Mouse (Mus musculus) stomach, embryonic 16.5 days (tissue): ENCODE results near the gene Pitpnm3. TPM values are rescaled to one million over a fixed set of nuclear protein-coding genes. Genes with fewer than 3 reads are reported as not detected.

Experiments used
- ATAC-seq: fragments of 200-750 bp; cut with Nextera tagmentation; 2 replicates; pipeline ENCODE4 v1.8.0; 2017; ENCODE audit warnings: moderate number of reproducible peaks, moderate TSS enrichment; ENCODE audit not compliant: insufficient read depth, low FRiP score
- H3K27ac ChIP-seq: fragments of 300-500 bp; sonication (generic); 2 replicates; pipeline ENCODE4 v1.5.1; 2014; ENCODE audit warnings: low read length
- H3K27me3 ChIP-seq: fragments of 300-500 bp; sonication (generic); 2 replicates; pipeline ENCODE4 v1.6.1; 2014; ENCODE audit warnings: low read length, control low read depth, mixed read lengths; ENCODE audit not compliant: control insufficient read depth, insufficient read depth
- H3K36me3 ChIP-seq: fragments of 300-500 bp; sonication (generic); 2 replicates; pipeline ENCODE4 v1.6.1; 2014; ENCODE audit warnings: low read length; ENCODE audit not compliant: control insufficient read depth, insufficient read depth
- H3K4me1 ChIP-seq: fragments of 300-500 bp; sonication (generic); 2 replicates; pipeline ENCODE4 v1.6.1; 2014; ENCODE audit warnings: low read length, control low read depth, mixed read lengths; ENCODE audit not compliant: control insufficient read depth, insufficient read depth
- H3K4me2 ChIP-seq: fragments of 300-500 bp; sonication (generic); 2 replicates; pipeline ENCODE4 v1.6.1; 2014; ENCODE audit warnings: low read depth, low read length, mixed read lengths
- H3K4me3 ChIP-seq: fragments of 300-500 bp; sonication (generic); replicated peaks from 2 replicates; pipeline ENCODE4 v1.5.1; 2014; ENCODE audit warnings: mild to moderate bottlenecking, low read length
- H3K9ac ChIP-seq: fragments of 300-500 bp; sonication (generic); 2 replicates; pipeline ENCODE4 v1.6.1; 2014; ENCODE audit warnings: low read length
- H3K9me3 ChIP-seq: fragments of 300-500 bp; sonication (generic); replicated peaks from 2 replicates; pipeline ENCODE4 v1.6.1; 2016; ENCODE audit warnings: low read length, control low read depth; ENCODE audit not compliant: control insufficient read depth
- WGBS: fragments of 180-500 bp; shearing (Covaris S2); extraction: QIAGEN DNeasy Blood & Tissue Kit; methylation state at CpG from one replicate; pipeline ENCODE4 v1.1.7; 2014; 5-methylcytosine and 5-hydroxymethylcytosine counted together
- polyA plus RNA-seq: library from polyadenylated mRNA; unstranded; fragments of >200 nt; fragmentation: Nextera tagmentation; extraction: Ambion mirVana; gene quantifications from 2 replicates; pipeline ENCODE4 v1.2.1, GENCODE M21; 2015

Gene Pitpnm3
- polyA plus RNA-seq, 1 experiment from 2014 or later, result 0.63 TPM

DNA sequence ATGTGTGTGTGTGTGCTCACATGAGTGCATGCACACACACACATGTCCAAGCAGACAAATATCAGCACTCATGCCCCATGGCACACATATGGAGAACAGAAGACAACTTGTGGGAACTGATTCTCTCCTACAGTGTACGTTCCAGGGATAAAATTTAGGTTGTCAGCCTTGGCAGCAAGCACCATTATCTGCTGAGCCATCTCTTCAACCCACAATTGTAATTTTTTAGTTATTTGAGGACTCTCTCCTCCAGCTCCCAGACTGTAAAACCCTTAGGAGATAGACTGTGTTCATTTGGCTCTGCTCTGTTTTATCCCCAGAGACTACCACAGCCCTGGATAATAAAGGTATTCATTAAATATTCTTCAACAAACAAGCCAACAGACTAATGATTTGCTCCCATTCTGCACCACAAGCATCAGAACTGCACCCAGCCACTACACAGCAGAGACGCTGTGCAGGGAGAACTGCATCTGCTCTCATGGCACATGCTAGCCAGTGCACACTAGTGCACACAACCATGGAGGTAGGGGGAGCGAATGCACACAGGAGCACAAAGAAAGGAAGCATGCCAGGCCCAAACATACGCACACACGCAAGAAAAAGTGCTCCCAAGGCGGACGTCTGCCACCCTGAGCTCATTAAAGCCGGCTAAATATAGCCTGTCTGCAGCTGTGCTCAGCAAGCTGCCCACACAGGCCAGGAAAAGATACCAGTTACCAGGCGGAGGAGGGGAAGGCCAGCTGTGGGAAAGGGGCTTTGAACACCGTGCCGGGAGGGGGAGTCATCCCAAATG, 49.1 kb downstream of the Pitpnm3 start:
- Histone ChIP-seq H3K4me2 (no peak overlapping the region), H3K27me3 (no peaks in the 10 kb centered on the region), H3K27ac (0 out of 2 replicates have a peak overlapping the region, but pooled peaks have one; percentile 2), H3K4me3 (no peak overlapping the region), H3K4me1 (no peaks in the 10 kb centered on the region), H3K9ac (no peak overlapping the region), H3K9me3 (no peaks in the 10 kb centered on the region), H3K36me3 (no peaks in the 10 kb centered on the region)
- WGBS, result 49% methylated on average over 11 of the region's 11 CpGs
- no peak for ATAC-seq

GRCm38 (mm10) chr11:72084337-72084736, 51.2 kb downstream of the Pitpnm3 start:
- Histone ChIP-seq H3K9me3 (no peaks in the 10 kb centered on the region), H3K4me2 (no peak overlapping the region), H3K9ac (no peak overlapping the region), H3K36me3 (no peaks in the 10 kb centered on the region), H3K27ac (no peak overlapping the region), H3K4me1 (no peaks in the 10 kb centered on the region), H3K27me3 (no peaks in the 10 kb centered on the region), H3K4me3 (no peak overlapping the region)
- ATAC-seq, result no peak
- WGBS, result 94% methylated on average over 15 of the region's 15 CpGs

- Histone ChIP-seq H3K9me3 (no peaks in the 10 kb centered on the region), H3K36me3 (no peaks in the 10 kb centered on the region), H3K27me3 (no peaks in the 10 kb centered on the region), H3K4me1 (no peaks in the 10 kb centered on the region), H3K9ac (no peak overlapping the region), H3K4me3 (no peak overlapping the region), H3K27ac (no peak overlapping the region), H3K4me2 (no peak overlapping the region)
- no peak for ATAC-seq
- WGBS, result 86% methylated on average over 4 of the region's 4 CpGs
These were observed 53.0 kb downstream of the Pitpnm3 start for GRCm38 (mm10) chr11:72082601-72083000.

- H3K4me1 ChIP-seq, result no peaks in the 10 kb centered on the region
- no peak overlapping the region for H3K27ac ChIP-seq
- no peak for ATAC-seq
- H3K9me3 ChIP-seq, result no peaks in the 10 kb centered on the region
- whole genome bisulfite sequencing, result 78% methylated on average over 6 of the region's 6 CpGs
- no peak overlapping the region for H3K9ac ChIP-seq
- H3K4me2 ChIP-seq, result no peak overlapping the region
- no peak overlapping the region for H3K4me3 ChIP-seq
- H3K27me3 ChIP-seq, result no peaks in the 10 kb centered on the region
- H3K36me3 ChIP-seq, result no peaks in the 10 kb centered on the region
These were observed 55.1 kb downstream of the Pitpnm3 start for GRCm38 (mm10) chr11:72080461-72080860.

DNA sequence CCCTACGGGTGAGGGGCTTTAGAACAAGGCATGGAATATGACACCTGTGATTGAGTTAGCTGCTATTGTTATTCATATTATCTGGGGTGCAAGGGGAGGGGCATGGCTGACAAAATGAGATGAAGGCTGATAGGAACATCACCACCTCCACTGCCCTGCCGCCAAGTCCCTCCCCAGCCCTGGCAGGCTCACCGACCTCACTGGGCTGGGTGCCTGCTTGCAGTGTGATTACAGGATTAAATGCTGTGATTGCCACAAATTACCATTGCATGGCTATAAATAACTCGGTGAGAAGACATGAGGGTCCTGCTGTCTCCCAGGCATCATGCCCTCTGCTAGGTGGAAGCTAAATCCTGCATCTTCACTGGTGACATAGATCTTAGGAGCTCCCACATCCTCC, 56.9 kb downstream of the Pitpnm3 start:
- H3K4me1 ChIP-seq, result no peaks in the 10 kb centered on the region
- no peaks in the 10 kb centered on the region for H3K27me3 ChIP-seq
- no peak overlapping the region for H3K4me2 ChIP-seq
- no peak overlapping the region for H3K27ac ChIP-seq
- no peaks in the 10 kb centered on the region for H3K36me3 ChIP-seq
- H3K9me3 ChIP-seq, result no peaks in the 10 kb centered on the region
- 51% methylated on average over 4 of the region's 4 CpGs for WGBS
- no peak overlapping the region for H3K9ac ChIP-seq
- ATAC-seq, result no peak
- H3K4me3 ChIP-seq, result no peak overlapping the region

DNA sequence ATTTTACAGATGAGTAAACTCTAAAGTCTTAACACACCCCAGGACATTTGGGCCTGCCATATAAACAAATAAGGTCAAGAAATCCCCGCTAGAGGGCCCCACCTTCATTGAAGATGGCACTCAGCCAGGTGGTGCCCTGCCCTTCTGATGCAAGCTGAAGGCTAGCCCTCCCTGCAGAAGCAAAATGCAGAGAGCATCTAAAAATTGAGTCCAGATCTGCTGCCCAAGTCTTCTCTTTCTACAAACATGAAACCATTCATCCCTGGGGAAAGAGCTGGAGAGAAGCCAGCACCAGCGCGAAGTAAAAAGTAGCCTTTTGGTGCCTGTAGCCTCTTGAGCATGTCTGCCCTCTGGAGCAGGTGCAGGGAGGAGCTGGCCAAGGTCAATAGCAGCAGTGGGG, 57.5 kb downstream of the Pitpnm3 start:
- no peak overlapping the region for H3K4me3 ChIP-seq
- no peaks in the 10 kb centered on the region for H3K9me3 ChIP-seq
- H3K9ac ChIP-seq, result no peak overlapping the region
- WGBS, result 40% methylated on average over 3 of the region's 3 CpGs
- no peak for ATAC-seq
- no peak overlapping the region for H3K27ac ChIP-seq
- no peaks in the 10 kb centered on the region for H3K36me3 ChIP-seq
- no peak overlapping the region for H3K4me2 ChIP-seq
- no peaks in the 10 kb centered on the region for H3K27me3 ChIP-seq
- no peaks in the 10 kb centered on the region for H3K4me1 ChIP-seq

DNA sequence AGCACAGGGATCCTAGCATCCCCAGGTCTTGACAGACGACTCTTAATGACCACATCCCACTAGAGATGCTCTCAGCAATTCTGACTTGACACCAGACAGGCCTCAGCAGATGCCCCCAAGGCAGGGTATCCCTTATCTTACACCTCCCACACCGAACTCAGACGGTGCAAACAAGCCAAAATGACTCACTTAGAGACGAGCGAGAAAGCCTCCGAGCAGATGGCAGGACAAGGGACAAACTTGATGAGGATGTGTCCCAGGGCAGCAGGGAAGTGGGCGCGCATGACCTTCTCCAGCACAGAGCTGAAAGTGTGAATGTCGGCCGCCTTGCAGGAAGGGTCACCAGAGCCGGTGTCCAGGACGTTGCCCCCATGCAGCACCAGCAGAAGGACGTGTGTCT, 61.3 kb downstream of the Pitpnm3 start:
- Histone ChIP-seq H3K36me3 (no peaks in the 10 kb centered on the region), H3K27me3 (no peaks in the 10 kb centered on the region), H3K27ac (no peak overlapping the region), H3K4me1 (no peaks in the 10 kb centered on the region), H3K9me3 (no peaks in the 10 kb centered on the region), H3K4me3 (no peak overlapping the region), H3K9ac (no peak overlapping the region), H3K4me2 (no peak overlapping the region)
- no peak for ATAC-seq
- WGBS, result 67% methylated on average over 13 of the region's 13 CpGs

DNA sequence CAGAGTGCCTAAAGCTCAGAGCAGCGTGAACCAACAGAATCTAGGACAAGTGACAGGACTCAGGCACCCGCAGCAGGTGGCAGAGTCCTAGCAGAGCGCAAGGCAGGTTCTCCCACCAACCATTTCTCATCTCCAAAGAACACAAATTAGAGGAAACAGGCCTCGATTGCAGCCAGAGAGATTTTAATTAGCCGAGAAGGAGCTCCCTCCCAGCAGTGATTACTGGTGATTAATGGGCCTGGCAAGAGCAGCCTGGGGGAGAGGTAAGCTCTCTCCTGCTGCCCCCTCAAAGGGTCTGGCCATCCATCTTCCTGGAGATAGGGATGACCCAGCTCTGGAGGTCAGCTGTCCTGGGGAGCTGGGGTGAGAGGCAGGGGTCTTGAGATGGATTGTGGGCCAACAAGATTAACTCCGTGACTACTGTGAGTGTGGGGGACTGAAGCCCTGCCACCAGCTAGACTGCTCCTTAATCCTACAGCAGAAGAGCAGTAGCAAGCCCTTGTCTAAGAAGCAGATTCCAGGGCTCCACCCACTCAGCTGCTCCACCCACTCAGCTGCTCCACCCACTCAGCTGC, 63.2 kb downstream of the Pitpnm3 start:
- 22% methylated on average over 6 of the region's 6 CpGs for WGBS
- no peak for ATAC-seq
- no peaks in the 10 kb centered on the region for H3K4me1 ChIP-seq

DNA sequence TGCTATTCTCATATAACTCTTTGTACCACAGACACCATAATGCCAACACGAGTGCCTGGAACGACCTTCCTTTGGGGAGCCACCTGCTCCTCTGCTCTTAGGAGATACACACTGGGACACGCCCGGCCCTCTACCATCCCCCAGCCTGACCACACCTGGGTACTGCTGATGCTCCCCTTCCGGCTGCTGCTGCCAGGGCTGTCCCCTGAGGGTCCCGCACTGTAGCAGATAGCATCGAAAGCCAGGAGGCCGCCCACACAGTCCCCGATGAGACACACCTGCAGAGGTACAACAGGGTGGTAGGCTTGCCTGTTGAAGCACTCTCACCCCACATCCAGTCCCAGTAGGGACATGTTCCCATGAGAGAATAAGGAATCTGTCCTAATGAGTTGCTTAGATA, 64.8 kb downstream of the Pitpnm3 start:
- no peak for ATAC-seq
- Histone ChIP-seq H3K36me3 (no peaks in the 10 kb centered on the region), H3K4me2 (no peak overlapping the region), H3K4me3 (no peak overlapping the region), H3K4me1 (no peaks in the 10 kb centered on the region), H3K27me3 (no peaks in the 10 kb centered on the region), H3K9me3 (no peaks in the 10 kb centered on the region), H3K27ac (no peak overlapping the region), H3K9ac (no peak overlapping the region)
- WGBS, result 77% methylated on average over 9 of the region's 9 CpGs

More for the DNA sequence above, 63.2 kb downstream of the Pitpnm3 start:
- no peak overlapping the region for H3K9ac ChIP-seq
- no peak overlapping the region for H3K27ac ChIP-seq
- H3K4me2 ChIP-seq, result no peak overlapping the region
- no peak overlapping the region for H3K4me3 ChIP-seq
- H3K36me3 ChIP-seq, result no peaks in the 10 kb centered on the region
- no peaks in the 10 kb centered on the region for H3K27me3 ChIP-seq
- H3K9me3 ChIP-seq, result no peaks in the 10 kb centered on the region
